Mouse (Mus musculus): Measurements from ENCODE around the gene Fndc1. TPM values are rescaled to one million over a fixed set of nuclear protein-coding genes. Genes with fewer than 3 reads are reported as not detected.

Gene Fndc1
- polyA plus RNA-seq, 1 experiment from 2014 or later, result 33.5 TPM

GRCm38 (mm10) chr17:7870862-7871605 is 43.9 kb upstream of the Fndc1 start:
- ATAC-seq (ENCODE audit: insufficient read depth) (no peak), DNase-seq (no peak)
- no peak overlapping the region for H3K4me2 ChIP-seq
- no peaks in the 10 kb centered on the region for H3K9me3 ChIP-seq (ENCODE audit: low read depth, low read length)
- H3K4me3 ChIP-seq (ENCODE audit: low read depth, low read length), result no peak overlapping the region
- no peak overlapping the region for H3K9ac ChIP-seq
- H3K36me3 ChIP-seq (ENCODE audit: insufficient read depth), result no peaks in the 10 kb centered on the region
- TF ChIP-seq CTCF (IDR thresholded peaks at IDR 0.05; ENCODE audit: low read depth), result no peak
- H3K27me3 ChIP-seq (ENCODE audit: insufficient read depth, low read length), result no peaks in the 10 kb centered on the region
- 71% methylated on average over 6 of the region's 6 CpGs for WGBS
- no peak overlapping the region for H3K27ac ChIP-seq (ENCODE audit: low read depth)
- H3K4me1 ChIP-seq (ENCODE audit: insufficient read depth), result 0 out of 2 replicates have a peak, but pooled peaks cover 3% of the 10 kb centered on the region

GRCm38 (mm10) chr17:7869114-7869513 is 42.0 kb upstream of the Fndc1 start:
- no peaks in the 10 kb centered on the region for H3K27me3 ChIP-seq (ENCODE audit: insufficient read depth, low read length)
- no peak overlapping the region for H3K9ac ChIP-seq
- H3K4me1 ChIP-seq (ENCODE audit: insufficient read depth), result 0 out of 2 replicates have a peak, but pooled peaks cover 3% of the 10 kb centered on the region
- no peak overlapping the region for H3K4me3 ChIP-seq (ENCODE audit: low read depth, low read length)
- no peak for TF ChIP-seq CTCF (IDR thresholded peaks at IDR 0.05; ENCODE audit: low read depth)
- H3K36me3 ChIP-seq (ENCODE audit: insufficient read depth), result no peaks in the 10 kb centered on the region
- H3K9me3 ChIP-seq (ENCODE audit: low read depth, low read length), result no peaks in the 10 kb centered on the region
- H3K4me2 ChIP-seq, result no peak overlapping the region
- WGBS, result 61% methylated on average over 7 of the region's 7 CpGs
- ATAC-seq (ENCODE audit: insufficient read depth) (no peak), DNase-seq (no peak)
- H3K27ac ChIP-seq (ENCODE audit: low read depth), result no peak overlapping the region

GRCm38 (mm10) chr17:7868631-7869030 is 41.5 kb upstream of the Fndc1 start:
- DNase-seq, result peak; percentile 86

GRCm38 (mm10) chr17:7864740-7865139 is 37.6 kb upstream of the Fndc1 start:
- WGBS, result 18% methylated on average over 7 of the region's 7 CpGs
- Histone ChIP-seq H3K9ac (no peak overlapping the region), H3K4me1 (ENCODE audit: insufficient read depth) (no peaks in the 10 kb centered on the region), H3K27ac (ENCODE audit: low read depth) (no peak overlapping the region), H3K9me3 (ENCODE audit: low read depth, low read length) (no peaks in the 10 kb centered on the region), H3K27me3 (ENCODE audit: insufficient read depth, low read length) (no peaks in the 10 kb centered on the region), H3K36me3 (ENCODE audit: insufficient read depth) (no peaks in the 10 kb centered on the region), H3K4me3 (ENCODE audit: low read depth, low read length) (no peak overlapping the region), H3K4me2 (no peak overlapping the region)
- peak; percentile 66 for DNase-seq
- no peak for ATAC-seq (ENCODE audit: insufficient read depth)
- TF ChIP-seq CTCF (IDR thresholded peaks at IDR 0.05; ENCODE audit: low read depth), result peak; percentile 75

More at GRCm38 (mm10) chr17:7868631-7869030, 41.5 kb upstream of the Fndc1 start:
- H3K4me2 ChIP-seq, result no peak overlapping the region
- peak; percentile 70 for ATAC-seq (ENCODE audit: insufficient read depth)
- H3K27ac ChIP-seq (ENCODE audit: low read depth), result no peak overlapping the region
- H3K4me3 ChIP-seq (ENCODE audit: low read depth, low read length), result no peak overlapping the region
- H3K9me3 ChIP-seq (ENCODE audit: low read depth, low read length), result no peaks in the 10 kb centered on the region
- no peaks in the 10 kb centered on the region for H3K27me3 ChIP-seq (ENCODE audit: insufficient read depth, low read length)
- H3K9ac ChIP-seq, result no peak overlapping the region
- H3K4me1 ChIP-seq (ENCODE audit: insufficient read depth), result 0 out of 2 replicates have a peak, but pooled peaks cover 3% of the 10 kb centered on the region
- H3K36me3 ChIP-seq (ENCODE audit: insufficient read depth), result no peaks in the 10 kb centered on the region
- 7% methylated on average over 4 of the region's 4 CpGs for WGBS
- TF ChIP-seq CTCF (IDR thresholded peaks at IDR 0.05; ENCODE audit: low read depth), result peak; percentile 86

- ATAC-seq (ENCODE audit: insufficient read depth), result no peak
- WGBS, result 19% methylated on average over 4 of the region's 4 CpGs
- TF ChIP-seq CTCF (IDR thresholded peaks at IDR 0.05; ENCODE audit: low read depth), result peak; percentile 96
Observed at GRCm38 (mm10) chr17:7863745-7864144, 36.6 kb upstream of the Fndc1 start.

GRCm38 (mm10) chr17:7860845-7861360 is 33.8 kb upstream of the Fndc1 start:
- Histone ChIP-seq H3K4me3 (ENCODE audit: low read depth, low read length) (no peak overlapping the region), H3K4me2 (no peak overlapping the region), H3K4me1 (ENCODE audit: insufficient read depth) (no peaks in the 10 kb centered on the region), H3K36me3 (ENCODE audit: insufficient read depth) (no peaks in the 10 kb centered on the region), H3K9ac (no peak overlapping the region), H3K27ac (ENCODE audit: low read depth) (no peak overlapping the region), H3K27me3 (ENCODE audit: insufficient read depth, low read length) (no peaks in the 10 kb centered on the region), H3K9me3 (ENCODE audit: low read depth, low read length) (no peaks in the 10 kb centered on the region)
- no peak for TF ChIP-seq CTCF (IDR thresholded peaks at IDR 0.05; ENCODE audit: low read depth)
- 33% methylated on average over 8 of the region's 8 CpGs for WGBS
- no peak for ATAC-seq (ENCODE audit: insufficient read depth)
- DNase-seq, result no peak

More at GRCm38 (mm10) chr17:7863745-7864144, 36.6 kb upstream of the Fndc1 start:
- no peak overlapping the region for H3K4me2 ChIP-seq
- no peak overlapping the region for H3K4me3 ChIP-seq (ENCODE audit: low read depth, low read length)
- H3K27ac ChIP-seq (ENCODE audit: low read depth), result no peak overlapping the region
- H3K4me1 ChIP-seq (ENCODE audit: insufficient read depth), result no peaks in the 10 kb centered on the region
- no peak overlapping the region for H3K9ac ChIP-seq
- DNase-seq, result peak; percentile 88
- H3K36me3 ChIP-seq (ENCODE audit: insufficient read depth), result no peaks in the 10 kb centered on the region
- no peaks in the 10 kb centered on the region for H3K27me3 ChIP-seq (ENCODE audit: insufficient read depth, low read length)
- no peaks in the 10 kb centered on the region for H3K9me3 ChIP-seq (ENCODE audit: low read depth, low read length)

GRCm38 (mm10) chr17:7857658-7858057 is 30.6 kb upstream of the Fndc1 start:
- Histone ChIP-seq H3K4me3 (ENCODE audit: low read depth, low read length) (no peak overlapping the region), H3K9ac (no peak overlapping the region), H3K4me1 (ENCODE audit: insufficient read depth) (no peaks in the 10 kb centered on the region), H3K27ac (ENCODE audit: low read depth) (no peak overlapping the region), H3K4me2 (no peak overlapping the region), H3K27me3 (ENCODE audit: insufficient read depth, low read length) (no peaks in the 10 kb centered on the region), H3K36me3 (ENCODE audit: insufficient read depth) (no peaks in the 10 kb centered on the region), H3K9me3 (ENCODE audit: low read depth, low read length) (no peaks in the 10 kb centered on the region)
- 73% methylated on average over 6 of the region's 6 CpGs for WGBS
- no peak for TF ChIP-seq CTCF (IDR thresholded peaks at IDR 0.05; ENCODE audit: low read depth)
- no peak for DNase-seq
- ATAC-seq (ENCODE audit: insufficient read depth), result no peak

Data from lung, embryonic 14.5 days (tissue).